Mouse (Mus musculus) intestine, embryonic 14.5 days (tissue): ENCODE results near the gene Stambpl1. TPM values are rescaled to one million over a fixed set of nuclear protein-coding genes. Genes with fewer than 3 reads are reported as not detected.

Experiments
- ATAC-seq: fragments of 200-750 bp; cut with Nextera tagmentation; replicated peaks from 2 replicates; pipeline ENCODE4 v1.8.0; 2017; ENCODE audit warnings: low read depth, moderate number of reproducible peaks, moderate TSS enrichment, moderate library complexity; ENCODE audit not compliant: low FRiP score, low TSS enrichment
- DNase-seq: peaks from one replicate; pipeline ENCODE4 v3.0.0-alpha.2; 2018; ENCODE audit warnings: low spot score
- H3K27ac ChIP-seq: fragments of 300-500 bp; sonication (generic); 2 replicates; pipeline ENCODE4 v1.5.1; 2014; ENCODE audit warnings: low read depth, mild to moderate bottlenecking, control low read depth
- H3K27me3 ChIP-seq: fragments of 300-500 bp; sonication (generic); replicated peaks from 2 replicates; pipeline ENCODE4 v1.6.1; 2014; ENCODE audit warnings: low read length, control low read depth; ENCODE audit not compliant: control insufficient read depth, insufficient read depth
- H3K36me3 ChIP-seq: fragments of 300-500 bp; sonication (generic); 2 replicates; pipeline ENCODE4 v1.6.1; 2014; ENCODE audit warnings: low read length, control low read depth; ENCODE audit not compliant: control insufficient read depth, insufficient read depth
- H3K4me1 ChIP-seq: fragments of 300-500 bp; sonication (generic); replicated peaks from 2 replicates; pipeline ENCODE4 v1.6.1; 2014; ENCODE audit warnings: low read length, control low read depth, mixed read lengths; ENCODE audit not compliant: control insufficient read depth, insufficient read depth
- H3K4me2 ChIP-seq: fragments of 300-500 bp; sonication (generic); 2 replicates; pipeline ENCODE4 v1.6.1; 2014; ENCODE audit warnings: low read length
- H3K4me3 ChIP-seq: fragments of 300-500 bp; sonication (generic); 2 replicates; pipeline ENCODE4 v1.5.1; 2014; ENCODE audit warnings: low read depth, low read length, control low read depth, mixed read lengths
- H3K9ac ChIP-seq: fragments of 300-500 bp; sonication (generic); 2 replicates; pipeline ENCODE4 v1.6.1; 2014; ENCODE audit warnings: mild to moderate bottlenecking, low read length
- H3K9me3 ChIP-seq: fragments of 300-500 bp; sonication (generic); 2 replicates; pipeline ENCODE4 v1.6.1; 2016; ENCODE audit warnings: low read length, control low read depth; ENCODE audit not compliant: control insufficient read depth
- WGBS: fragments of 180-500 bp; shearing (Covaris S2); extraction: QIAGEN DNeasy Blood & Tissue Kit; methylation state at CpG from one replicate; pipeline ENCODE4 v1.1.7; 2014; 5-methylcytosine and 5-hydroxymethylcytosine counted together
- polyA plus RNA-seq: library from polyadenylated mRNA; unstranded; fragments of >200 nt; fragmentation: Nextera tagmentation; extraction: Ambion mirVana; gene quantifications from 2 replicates; pipeline ENCODE4 v1.2.1, GENCODE M21; 2014

The Stambpl1 gene
- polyA plus RNA-seq, 1 experiment from 2014 or later: 17.0 TPM

- no peak overlapping the region for H3K4me2 ChIP-seq
- H3K27me3 ChIP-seq: no peaks in the 10 kb centered on the region
- H3K4me1 ChIP-seq: peaks cover 3% of the 10 kb centered on the region; the same call in 1 of the 2 replicates
- H3K9ac ChIP-seq: no peak overlapping the region
- H3K27ac ChIP-seq: no peak overlapping the region
- no peak for ATAC-seq
- H3K9me3 ChIP-seq: no peaks in the 10 kb centered on the region
- H3K36me3 ChIP-seq: no peaks in the 10 kb centered on the region
- H3K4me3 ChIP-seq: no peak overlapping the region
- DNase-seq: no peak
- whole genome bisulfite sequencing: 45% methylated on average over 1 of the region's 1 CpGs
Observed at GRCm38 (mm10) chr19:34268991-34269390, 77.0 kb downstream of the Stambpl1 start.

GRCm38 (mm10) chr19:34270106-34270726 lies 78.2 kb downstream of the Stambpl1 start:
- Histone ChIP-seq H3K4me3 (no peak overlapping the region), H3K9me3 (no peaks in the 10 kb centered on the region), H3K4me1 (peaks cover 3% of the 10 kb centered on the region; the same call in 1 of the 2 replicates), H3K36me3 (no peaks in the 10 kb centered on the region), H3K27ac (no peak overlapping the region), H3K9ac (no peak overlapping the region), H3K4me2 (no peak overlapping the region), H3K27me3 (no peaks in the 10 kb centered on the region)
- whole genome bisulfite sequencing: 86% methylated on average over 11 of the region's 11 CpGs
- ATAC-seq: no peak
- no peak for DNase-seq

GRCm38 (mm10) chr19:34270824-34271464 lies 78.9 kb downstream of the Stambpl1 start:
- WGBS: 90% methylated on average over 13 of the region's 13 CpGs
- no peaks in the 10 kb centered on the region for H3K27me3 ChIP-seq
- H3K36me3 ChIP-seq: no peaks in the 10 kb centered on the region
- DNase-seq (no peak), ATAC-seq (no peak)
- no peaks in the 10 kb centered on the region for H3K9me3 ChIP-seq
- no peak overlapping the region for H3K27ac ChIP-seq
- no peak overlapping the region for H3K4me3 ChIP-seq
- H3K4me2 ChIP-seq: no peak overlapping the region
- H3K4me1 ChIP-seq: no peaks in the 10 kb centered on the region
- H3K9ac ChIP-seq: no peak overlapping the region

DNA sequence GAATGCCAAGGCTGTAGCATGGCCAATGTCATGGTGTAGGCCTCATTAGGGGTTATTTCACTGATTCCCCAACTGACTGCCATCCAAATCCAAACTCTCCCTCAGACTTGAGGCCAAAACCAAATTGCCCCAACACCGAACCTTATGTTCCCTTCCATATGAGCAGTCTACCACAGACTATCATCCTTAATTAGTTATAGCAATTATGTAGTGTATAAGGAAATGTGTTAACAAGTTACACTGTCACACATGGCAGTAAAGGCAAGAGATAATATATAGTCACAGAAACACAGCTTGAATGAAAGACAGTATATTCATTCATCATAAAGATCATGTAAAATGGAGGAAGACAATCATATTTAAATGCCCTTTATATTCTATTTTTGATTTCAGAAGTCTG lies 81.0 kb downstream of the Stambpl1 start:
- no peak overlapping the region for H3K4me2 ChIP-seq
- DNase-seq: no peak
- 100% methylated on average over 1 of the region's 1 CpGs for WGBS
- no peaks in the 10 kb centered on the region for H3K36me3 ChIP-seq
- H3K9me3 ChIP-seq: no peaks in the 10 kb centered on the region
- no peak overlapping the region for H3K4me3 ChIP-seq
- no peak overlapping the region for H3K27ac ChIP-seq
- H3K4me1 ChIP-seq: no peaks in the 10 kb centered on the region
- H3K27me3 ChIP-seq: no peaks in the 10 kb centered on the region
- H3K9ac ChIP-seq: no peak overlapping the region
- ATAC-seq: no peak

DNA sequence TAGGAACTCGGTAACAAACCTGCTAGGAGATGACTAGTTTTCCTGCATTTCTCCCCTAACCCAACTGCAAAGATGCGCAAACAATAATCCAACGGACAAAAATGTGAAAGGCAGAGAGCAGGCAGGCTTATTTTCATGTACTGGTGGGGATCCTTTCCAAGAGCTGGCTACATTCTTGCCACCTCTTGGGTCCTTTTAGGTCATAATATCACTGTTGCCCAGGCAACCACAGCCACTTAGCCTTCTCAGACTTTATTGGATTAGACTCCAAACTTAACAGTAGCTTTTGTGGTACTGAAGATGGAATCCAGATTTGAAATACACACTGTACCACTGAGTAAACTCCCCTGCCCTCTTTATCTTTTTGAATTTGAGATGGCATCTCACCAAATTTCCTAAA lies 86.0 kb downstream of the Stambpl1 start:
- WGBS: 80% methylated on average over 3 of the region's 3 CpGs

GRCm38 (mm10) chr19:34283614-34284013 lies 91.6 kb downstream of the Stambpl1 start:
- Histone ChIP-seq H3K4me2 (no peak overlapping the region), H3K36me3 (no peaks in the 10 kb centered on the region), H3K4me3 (no peak overlapping the region), H3K9me3 (no peaks in the 10 kb centered on the region), H3K4me1 (no peaks in the 10 kb centered on the region; the same call in 1 of the 2 replicates), H3K27ac (no peak overlapping the region), H3K9ac (no peak overlapping the region), H3K27me3 (no peaks in the 10 kb centered on the region)
- DNase-seq (no peak), ATAC-seq (no peak)
- WGBS: 59% methylated on average over 6 of the region's 6 CpGs

More for the DNA sequence above, 86.0 kb downstream of the Stambpl1 start:
- Histone ChIP-seq H3K9me3 (no peaks in the 10 kb centered on the region), H3K27ac (no peak overlapping the region), H3K4me1 (no peaks in the 10 kb centered on the region), H3K4me3 (no peak overlapping the region), H3K9ac (no peak overlapping the region), H3K36me3 (no peaks in the 10 kb centered on the region), H3K4me2 (no peak overlapping the region), H3K27me3 (no peaks in the 10 kb centered on the region)
- DNase-seq (no peak), ATAC-seq (no peak)

DNA sequence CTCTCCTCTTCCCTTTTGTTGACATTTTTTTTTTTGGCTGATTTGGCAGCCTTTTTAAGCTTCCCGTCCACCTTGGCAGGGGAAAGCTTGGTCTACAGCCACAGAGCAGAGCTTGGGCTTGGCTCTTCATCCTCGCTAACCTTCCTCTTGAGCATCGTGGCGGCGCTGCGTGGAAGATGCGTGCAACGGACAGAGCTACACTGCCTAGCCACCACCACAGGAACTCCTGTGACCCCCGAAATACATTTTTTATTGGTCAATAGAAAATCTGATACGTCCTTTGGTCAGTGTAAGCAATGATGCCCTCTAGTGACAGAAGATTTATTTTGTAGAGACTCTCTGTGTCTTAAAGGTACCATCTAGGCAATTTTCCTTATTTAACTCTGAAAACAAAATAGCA lies 92.4 kb downstream of the Stambpl1 start:
- 66% methylated on average over 10 of the region's 10 CpGs for WGBS
- DNase-seq (no peak), ATAC-seq (no peak)
- Histone ChIP-seq H3K27ac (no peak overlapping the region), H3K27me3 (0 out of 2 replicates have a peak, but pooled peaks cover 2% of the 10 kb centered on the region), H3K4me2 (no peak overlapping the region), H3K4me3 (no peak overlapping the region), H3K4me1 (no peaks in the 10 kb centered on the region; the same call in 1 of the 2 replicates), H3K36me3 (no peaks in the 10 kb centered on the region), H3K9ac (no peak overlapping the region), H3K9me3 (no peaks in the 10 kb centered on the region)

GRCm38 (mm10) chr19:34284826-34285225 lies 92.8 kb downstream of the Stambpl1 start:
- no peaks in the 10 kb centered on the region; the same call in 1 of the 2 replicates for H3K4me1 ChIP-seq
- H3K9me3 ChIP-seq: no peaks in the 10 kb centered on the region
- H3K4me3 ChIP-seq: no peak overlapping the region
- H3K4me2 ChIP-seq: no peak overlapping the region
- no peak overlapping the region for H3K9ac ChIP-seq
- H3K27me3 ChIP-seq: 0 out of 2 replicates have a peak, but pooled peaks cover 3% of the 10 kb centered on the region
- DNase-seq (no peak), ATAC-seq (no peak)
- no peaks in the 10 kb centered on the region for H3K36me3 ChIP-seq
- 40% methylated on average over 2 of the region's 2 CpGs for WGBS
- no peak overlapping the region for H3K27ac ChIP-seq

GRCm38 (mm10) chr19:34287221-34287620 lies 95.2 kb downstream of the Stambpl1 start:
- no peak overlapping the region for H3K4me2 ChIP-seq
- no peak overlapping the region for H3K4me3 ChIP-seq
- H3K36me3 ChIP-seq: no peaks in the 10 kb centered on the region
- no peak for ATAC-seq
- H3K27ac ChIP-seq: no peak overlapping the region
- H3K9ac ChIP-seq: no peak overlapping the region
- no peaks in the 10 kb centered on the region; the same call in 1 of the 2 replicates for H3K4me1 ChIP-seq
- no peaks in the 10 kb centered on the region for H3K9me3 ChIP-seq
- no peak for DNase-seq
- H3K27me3 ChIP-seq: 0 out of 2 replicates have a peak, but pooled peaks cover 6% of the 10 kb centered on the region
